ENCODE assay signal across 8 mouse cellular contexts in genomic region chr5:45757502-45758121, GRCm38 (mm10).
DNase-seq lines count a peak whose midpoint lies in the region; ATAC-seq and TF ChIP-seq lines count a peak whose summit lies in the region.

No protein-coding gene starts in this region.

- H3K36me3 ChIP-seq in embryonic facial prominence, embryonic 11.5 days (replicated peaks; ENCODE audit: control insufficient read depth, insufficient read depth, low read depth, low read length) = no peaks in the 10 kb centered on the region
- H3K36me3 ChIP-seq in embryonic facial prominence, embryonic 10.5 days (replicated peaks) = no peaks in the 10 kb centered on the region
- H3K36me3 ChIP-seq in liver, postnatal 0 days (replicated peaks; ENCODE audit: insufficient read depth, low read length) = no peaks in the 10 kb centered on the region; the same call in 1 of the 2 replicates
- H3K36me3 ChIP-seq in liver, embryonic 12.5 days = no peaks in the 10 kb centered on the region
- no peaks in the 10 kb centered on the region for H3K36me3 ChIP-seq in midbrain, postnatal 0 days (ENCODE audit: insufficient read depth, low read length)

- peak; percentile 45 for TF ChIP-seq CTCF in liver, postnatal 0 days (IDR thresholded peaks at IDR 0.05; ENCODE audit: low read depth)
- peak; percentile 64 for TF ChIP-seq CTCF in midbrain, postnatal 0 days (IDR thresholded peaks at IDR 0.05)

- no peaks in the 10 kb centered on the region for H3K9me3 ChIP-seq in embryonic facial prominence, embryonic 11.5 days (replicated peaks; ENCODE audit: control insufficient read depth, low read length)
- no peaks in the 10 kb centered on the region for H3K9me3 ChIP-seq in embryonic facial prominence, embryonic 10.5 days
- no peaks in the 10 kb centered on the region for H3K9me3 ChIP-seq in liver, postnatal 0 days (ENCODE audit: low read length)
- H3K9me3 ChIP-seq in liver, embryonic 12.5 days (replicated peaks) = no peaks in the 10 kb centered on the region
- no peaks in the 10 kb centered on the region for H3K9me3 ChIP-seq in midbrain, postnatal 0 days (ENCODE audit: low read length)

- 91% methylated on average over 4 of the region's 4 CpGs for WGBS in embryonic facial prominence, embryonic 11.5 days
- 89% methylated on average over 4 of the region's 4 CpGs for WGBS in embryonic facial prominence, embryonic 10.5 days
- WGBS in liver, postnatal 0 days (ENCODE audit: insufficient replicate concordance) = 84% methylated on average over 4 of the region's 4 CpGs
- WGBS in liver, embryonic 12.5 days (ENCODE audit: insufficient replicate concordance) = 77% methylated on average over 4 of the region's 4 CpGs
- 95% methylated on average over 4 of the region's 4 CpGs for WGBS in midbrain, postnatal 0 days

- no peak overlapping the region for H3K4me3 ChIP-seq in embryonic facial prominence, embryonic 11.5 days (ENCODE audit: low read depth, low read length)
- no peak overlapping the region for H3K4me3 ChIP-seq in embryonic facial prominence, embryonic 10.5 days
- no peak overlapping the region for H3K4me3 ChIP-seq in liver, postnatal 0 days (ENCODE audit: low read depth, low read length)
- no peak overlapping the region for H3K4me3 ChIP-seq in liver, embryonic 12.5 days
- H3K4me3 ChIP-seq in midbrain, postnatal 0 days (ENCODE audit: low read depth, low read length) = no peak overlapping the region

- ATAC-seq in embryonic facial prominence, embryonic 11.5 days (replicated peaks; ENCODE audit: insufficient number of reproducible peaks, low FRiP score, low TSS enrichment, low read depth) = no peak
- ATAC-seq in liver, postnatal 0 days = no peak
- no peak for ATAC-seq in liver, embryonic 12.5 days
- 0 out of 2 replicates have a peak, but pooled peaks have one; percentile 27 for ATAC-seq in midbrain, postnatal 0 days (ENCODE audit: low FRiP score)

- H3K27ac ChIP-seq in embryonic facial prominence, embryonic 11.5 days (replicated peaks; ENCODE audit: low read depth, low read length) = no peak overlapping the region
- no peak overlapping the region for H3K27ac ChIP-seq in embryonic facial prominence, embryonic 10.5 days (replicated peaks)
- H3K27ac ChIP-seq in liver, postnatal 0 days (ENCODE audit: low read depth) = no peak overlapping the region
- H3K27ac ChIP-seq in liver, embryonic 12.5 days = no peak overlapping the region
- H3K27ac ChIP-seq in midbrain, postnatal 0 days (ENCODE audit: low read depth, low read length) = no peak overlapping the region

- TF ChIP-seq EP300 in liver, postnatal 0 days (IDR thresholded peaks at IDR 0.05; ENCODE audit: low read depth) = no peak

- peak; percentile 30 for DNase-seq in embryonic facial prominence, embryonic 11.5 days (ENCODE audit: low spot score)
- DNase-seq in embryonic facial prominence, embryonic 10.5 days (ENCODE audit: low spot score) = no peak
- DNase-seq in liver, postnatal 0 days = no peak
- DNase-seq in NIH3T3 (ENCODE audit: low read depth) = peak; percentile 12
- DNase-seq in midbrain, postnatal 0 days (ENCODE audit: low spot score) = peak; percentile 7
- no peak for DNase-seq in urinary bladder, postnatal 4 days (ENCODE audit: low spot score in 2 of 2)
- DNase-seq in thymus, postnatal 36 days = no peak

- no peak overlapping the region for H3K9ac ChIP-seq in embryonic facial prominence, embryonic 11.5 days (replicated peaks; ENCODE audit: low read length)
- no peak overlapping the region for H3K9ac ChIP-seq in liver, postnatal 0 days (replicated peaks)
- no peak overlapping the region for H3K9ac ChIP-seq in liver, embryonic 12.5 days
- no peak overlapping the region for H3K9ac ChIP-seq in midbrain, postnatal 0 days (replicated peaks; ENCODE audit: low read length, poor library complexity, severe bottlenecking)

- no peak overlapping the region for H3K4me2 ChIP-seq in embryonic facial prominence, embryonic 11.5 days (ENCODE audit: low read depth, low read length)
- H3K4me2 ChIP-seq in liver, postnatal 0 days (ENCODE audit: low read depth, low read length) = no peak overlapping the region
- no peak overlapping the region for H3K4me2 ChIP-seq in liver, embryonic 12.5 days
- H3K4me2 ChIP-seq in midbrain, postnatal 0 days (ENCODE audit: low read depth, low read length, poor library complexity, severe bottlenecking) = no peak overlapping the region

- no peaks in the 10 kb centered on the region for H3K27me3 ChIP-seq in embryonic facial prominence, embryonic 11.5 days (ENCODE audit: control insufficient read depth, insufficient read depth, low read length)
- H3K27me3 ChIP-seq in embryonic facial prominence, embryonic 10.5 days (replicated peaks; ENCODE audit: low read depth, poor library complexity, severe bottlenecking) = no peaks in the 10 kb centered on the region
- no peaks in the 10 kb centered on the region for H3K27me3 ChIP-seq in liver, postnatal 0 days (ENCODE audit: insufficient read depth, low read length)
- H3K27me3 ChIP-seq in liver, embryonic 12.5 days (replicated peaks) = no peaks in the 10 kb centered on the region
- no peaks in the 10 kb centered on the region for H3K27me3 ChIP-seq in midbrain, postnatal 0 days (ENCODE audit: insufficient read depth, low read length)

- no peaks in the 10 kb centered on the region for H3K4me1 ChIP-seq in embryonic facial prominence, embryonic 11.5 days (ENCODE audit: control insufficient read depth, insufficient read depth, low read length)
- H3K4me1 ChIP-seq in embryonic facial prominence, embryonic 10.5 days = no peaks in the 10 kb centered on the region
- H3K4me1 ChIP-seq in liver, postnatal 0 days (ENCODE audit: insufficient read depth) = no peaks in the 10 kb centered on the region
- no peaks in the 10 kb centered on the region for H3K4me1 ChIP-seq in liver, embryonic 12.5 days
- no peaks in the 10 kb centered on the region for H3K4me1 ChIP-seq in midbrain, postnatal 0 days (ENCODE audit: insufficient read depth, low read length)

Comparison
In these comparisons a context has a peak if more than half of its experiments do, and no peak if none do; other contexts are left out.
1. DNase-seq: peak in embryonic facial prominence, embryonic 11.5 days (single experiment), NIH3T3 (single experiment) and midbrain, postnatal 0 days (single experiment); none in embryonic facial prominence, embryonic 10.5 days (single experiment), liver, postnatal 0 days (single experiment), urinary bladder, postnatal 4 days (0 of 2) and thymus, postnatal 36 days (0 of 2).